Mouse (Mus musculus): ENCODE results near the gene Snrpc. TPM values are rescaled to one million over a fixed set of nuclear protein-coding genes. Genes with fewer than 3 reads are reported as not detected.

Snrpc gene
- total and polyA plus RNA-seq, 3 experiments = 154 to 194 (median 171) TPM

DNA sequence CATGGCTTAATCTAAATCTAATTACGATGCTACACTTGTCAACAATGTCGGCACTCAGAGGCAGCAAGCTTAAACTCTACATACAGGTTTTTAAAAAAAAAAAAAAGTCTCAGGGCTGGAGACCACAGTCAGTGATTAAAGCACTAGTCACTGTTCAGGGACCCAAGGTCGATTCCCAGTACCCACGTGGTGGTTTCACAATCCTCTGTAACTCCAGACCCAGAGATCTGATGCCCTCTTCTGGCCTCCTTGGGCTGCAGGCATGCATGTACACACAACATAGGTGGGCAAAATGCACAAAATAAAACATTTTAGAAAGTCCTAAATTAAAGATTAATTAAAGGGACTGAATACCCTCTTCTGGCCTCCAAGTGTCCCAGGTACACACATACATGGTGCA, 34.2 kb upstream of the Snrpc start:
- H3K4me2 ChIP-seq (ENCODE audit: insufficient read depth, low read depth, poor library complexity, severe bottlenecking) = no peak overlapping the region
- no peak overlapping the region for H3K27ac ChIP-seq (ENCODE audit: insufficient read depth, low read depth)
- TF ChIP-seq JUND (conservative IDR thresholded peaks at IDR 0.05; ENCODE audit: low read depth, low read length) (no peak), MXI1 (IDR thresholded peaks at IDR 0.05; ENCODE audit: low read depth, low read length) (no peak), IRF4 (IDR thresholded peaks at IDR 0.05; ENCODE audit: low read depth, low read length) (no peak), BHLHE40 (IDR thresholded peaks at IDR 0.05; ENCODE audit: low read depth, low read length) (no peak)
- H3K9me3 ChIP-seq (replicated peaks; ENCODE audit: low read length) = no peaks in the 10 kb centered on the region
- H3K4me1 ChIP-seq (ENCODE audit: control insufficient read depth in 1 of 2, insufficient read depth in 2 of 2) = peaks cover 11 to 25% of the 10 kb centered on the region in 2 experiments
- dilution Hi-C loops (cut with MboI; ENCODE audit: extremely low pct_ligation_motif_present, extremely low pct_unique_long_range_greater_than_20kb, low sequenced_read_pairs) = no loop called here
- no peak for DNase-seq (ENCODE audit: extremely low read depth)
- no peak overlapping the region for H3K4me3 ChIP-seq (replicated peaks in 1 of 3; ENCODE audit: low read depth in 2 of 3, low read length in 2 of 3, poor library complexity in 1 of 3)
- H3K9ac ChIP-seq (ENCODE audit: insufficient read depth, low read depth) = no peak overlapping the region
- H3K79me2 ChIP-seq (replicated peaks; ENCODE audit: control insufficient read depth, extremely low read depth, insufficient read depth, poor library complexity, severe bottlenecking) = peaks cover 46% of the 10 kb centered on the region
- in situ Hi-C loops (cut with MboI; ENCODE audit: low pct_ligation_motif_present, low pct_unique_long_range_greater_than_20kb, low sequenced_read_pairs) = no loop called here
- no peaks in the 10 kb centered on the region for H3K27me3 ChIP-seq (replicated peaks)
- H3K36me3 ChIP-seq (replicated peaks in 1 of 2; ENCODE audit: control insufficient read depth in 1 of 2, insufficient read depth in 1 of 2, low read length in 1 of 2) = peaks cover 0 to 38% of the 10 kb centered on the region in 2 experiments

DNA sequence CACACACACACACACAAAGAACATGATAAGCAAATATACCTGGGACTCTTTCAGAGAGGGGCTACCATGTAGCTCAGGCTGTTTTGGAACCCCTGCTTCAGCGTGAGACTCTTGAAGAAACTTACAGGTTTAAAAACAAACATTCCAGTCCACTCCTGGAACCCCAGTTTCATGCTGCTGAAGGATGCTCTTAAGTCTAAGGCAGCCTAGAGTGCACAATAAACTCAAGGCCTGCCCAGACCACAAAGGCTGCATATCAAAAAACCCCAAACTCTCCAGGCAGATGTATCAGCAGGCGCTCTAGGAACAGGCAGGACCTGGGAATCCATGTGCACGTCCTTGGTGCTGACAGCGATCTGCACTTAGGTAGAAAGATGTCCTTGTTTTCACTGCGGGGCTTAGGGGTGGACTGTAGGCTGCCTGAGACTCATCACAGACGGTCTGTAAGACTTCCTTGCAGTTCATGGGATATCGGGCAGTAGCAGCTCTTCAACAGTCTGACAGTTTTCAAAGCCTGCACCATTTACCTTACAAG, 33.7 kb upstream of the Snrpc start:
- Histone ChIP-seq H3K27ac (ENCODE audit: insufficient read depth, low read depth) (no peak overlapping the region), H3K9me3 (replicated peaks; ENCODE audit: low read length) (no peaks in the 10 kb centered on the region), H3K4me2 (ENCODE audit: insufficient read depth, low read depth, poor library complexity, severe bottlenecking) (no peak overlapping the region), H3K36me3 (replicated peaks in 1 of 2; ENCODE audit: control insufficient read depth in 1 of 2, insufficient read depth in 1 of 2, low read length in 1 of 2) (peaks cover 0 to 38% of the 10 kb centered on the region in 2 experiments), H3K9ac (ENCODE audit: insufficient read depth, low read depth) (no peak overlapping the region), H3K4me3 (replicated peaks in 1 of 3; ENCODE audit: low read depth in 2 of 3, low read length in 2 of 3, poor library complexity in 1 of 3) (no peak overlapping the region), H3K27me3 (replicated peaks) (no peaks in the 10 kb centered on the region), H3K79me2 (replicated peaks; ENCODE audit: control insufficient read depth, extremely low read depth, insufficient read depth, poor library complexity, severe bottlenecking) (peaks cover 41% of the 10 kb centered on the region), H3K4me1 (ENCODE audit: control insufficient read depth in 1 of 2, insufficient read depth in 2 of 2) (peaks cover 9 to 20% of the 10 kb centered on the region in 2 experiments)
- no peak for TF ChIP-seq USF2 (conservative IDR thresholded peaks at IDR 0.05; ENCODE audit: low read depth, low read length)
- no peak for TF ChIP-seq POLR2AphosphoS2 (IDR thresholded peaks at IDR 0.05; ENCODE audit: low read depth, low read length)
- no peak for TF ChIP-seq JUND (conservative IDR thresholded peaks at IDR 0.05; ENCODE audit: low read depth, low read length)
- no peak for TF ChIP-seq CTCF (conservative IDR thresholded peaks at IDR 0.05 in 1 of 2, IDR thresholded peaks at IDR 0.05 in 1 of 2; ENCODE audit: low read depth in 2 of 2, low read length in 2 of 2)
- no peak for DNase-seq (ENCODE audit: extremely low read depth)
- in situ Hi-C loops (cut with MboI; ENCODE audit: low pct_ligation_motif_present, low pct_unique_long_range_greater_than_20kb, low sequenced_read_pairs) (no loop called here), dilution Hi-C loops (cut with MboI; ENCODE audit: extremely low pct_ligation_motif_present, extremely low pct_unique_long_range_greater_than_20kb, low sequenced_read_pairs) (no loop called here)

DNA sequence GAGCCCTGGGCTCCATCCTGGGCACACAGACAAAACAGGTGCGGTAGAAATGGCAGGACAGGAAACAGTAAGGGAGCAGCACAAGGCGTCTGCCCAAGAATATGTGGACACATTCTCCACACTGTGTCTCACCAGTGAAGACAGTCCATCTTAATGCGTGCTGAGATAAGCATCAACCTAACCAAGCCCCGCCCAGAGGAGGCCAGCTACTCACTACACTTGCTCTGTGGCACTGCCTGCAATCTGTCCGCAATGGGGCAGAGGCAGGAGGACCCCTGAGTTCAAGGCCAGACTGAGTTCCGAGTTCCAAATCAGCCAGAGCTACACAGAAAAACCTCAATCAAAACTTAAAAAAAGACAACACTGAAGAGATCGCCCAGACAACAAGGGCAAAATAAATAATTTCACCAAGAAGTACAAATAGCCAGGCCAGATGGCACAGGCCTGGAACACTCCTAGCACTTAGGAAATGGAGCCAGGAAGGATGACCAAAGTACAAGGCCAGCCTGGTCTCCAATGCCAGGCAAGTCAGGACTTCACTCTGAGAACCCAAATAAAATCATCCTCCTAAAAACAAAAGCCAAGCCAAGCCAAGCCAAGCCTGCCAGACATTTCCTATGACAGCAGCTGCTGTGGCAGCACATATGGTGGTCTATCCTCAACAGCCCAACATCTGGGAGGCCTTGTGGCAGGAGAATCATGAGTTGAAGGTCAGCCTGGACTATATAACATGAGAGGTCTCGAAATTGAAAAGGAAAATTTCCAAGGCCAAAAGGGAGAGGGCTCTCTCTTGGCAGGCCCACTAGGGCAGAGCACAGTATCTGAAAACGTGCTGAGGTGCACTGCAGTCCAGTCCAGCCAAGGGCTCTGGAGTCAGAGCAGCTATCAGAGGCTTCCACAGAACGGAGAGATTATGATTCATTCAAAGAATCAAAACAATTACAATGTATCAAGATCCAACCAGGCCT, 32.9 kb upstream of the Snrpc start:
- TF ChIP-seq SIN3A (IDR thresholded peaks at IDR 0.05; ENCODE audit: low read length) (no peak), POLR2A (IDR thresholded peaks at IDR 0.05; ENCODE audit: low read depth, low read length) (no peak), ZC3H11A (IDR thresholded peaks at IDR 0.05; ENCODE audit: low read depth, low read length) (no peak), ZKSCAN1 (IDR thresholded peaks at IDR 0.05; ENCODE audit: borderline replicate concordance, low read depth, low read length) (no peak), MAX (IDR thresholded peaks at IDR 0.05; ENCODE audit: low read length) (no peak), KAT2A (IDR thresholded peaks at IDR 0.05; ENCODE audit: insufficient replicate concordance, low read length) (no peak), IRF4 (IDR thresholded peaks at IDR 0.05; ENCODE audit: low read depth, low read length) (no peak), MEF2A (IDR thresholded peaks at IDR 0.05; ENCODE audit: borderline replicate concordance, low read depth, low read length) (no peak), SMC3 (IDR thresholded peaks at IDR 0.05; ENCODE audit: low read depth, low read length) (no peak), ZMIZ1 (IDR thresholded peaks at IDR 0.05; ENCODE audit: low read depth, low read length) (no peak), USF2 (conservative IDR thresholded peaks at IDR 0.05; ENCODE audit: low read depth, low read length) (no peak), TCF12 (IDR thresholded peaks at IDR 0.05; ENCODE audit: low read depth, low read length) (no peak)
- Histone ChIP-seq H3K4me2 (ENCODE audit: insufficient read depth, low read depth, poor library complexity, severe bottlenecking) (no peak overlapping the region), H3K27me3 (replicated peaks) (no peaks in the 10 kb centered on the region), H3K4me3 (replicated peaks in 1 of 3; ENCODE audit: low read depth in 2 of 3, low read length in 2 of 3, poor library complexity in 1 of 3) (no peak overlapping the region), H3K36me3 (replicated peaks in 1 of 2; ENCODE audit: control insufficient read depth in 1 of 2, insufficient read depth in 1 of 2, low read length in 1 of 2) (peaks cover 0 to 42% of the 10 kb centered on the region in 2 experiments), H3K4me1 (ENCODE audit: control insufficient read depth in 1 of 2, insufficient read depth in 2 of 2) (peaks cover 4 to 14% of the 10 kb centered on the region in 2 experiments), H3K27ac (ENCODE audit: insufficient read depth, low read depth) (no peak overlapping the region), H3K9ac (ENCODE audit: insufficient read depth, low read depth) (no peak overlapping the region), H3K79me2 (replicated peaks; ENCODE audit: control insufficient read depth, extremely low read depth, insufficient read depth, poor library complexity, severe bottlenecking) (peaks cover 40% of the 10 kb centered on the region), H3K9me3 (replicated peaks; ENCODE audit: low read length) (no peaks in the 10 kb centered on the region)
- no peak for DNase-seq (ENCODE audit: extremely low read depth)
- dilution Hi-C loops (cut with MboI; ENCODE audit: extremely low pct_ligation_motif_present, extremely low pct_unique_long_range_greater_than_20kb, low sequenced_read_pairs) (no loop called here), in situ Hi-C loops (cut with MboI; ENCODE audit: low pct_ligation_motif_present, low pct_unique_long_range_greater_than_20kb, low sequenced_read_pairs) (no loop called here)

All from CH12.LX (cell line).